Mouse (Mus musculus): ENCODE measurements at regions not wholly inside any gene's neighbourhood (a gene's known extent, or its start where the extent isn't known, plus 50 kb on each side); places are given as distances from the start of the nearest gene placed in this dataset.

- Histone ChIP-seq H3K27me3 (ENCODE audit: insufficient read depth, low read length) (no peaks in the 10 kb centered on the region), H3K4me2 (no peak overlapping the region), H3K36me3 (ENCODE audit: insufficient read depth) (no peaks in the 10 kb centered on the region), H3K9ac (no peak overlapping the region), H3K27ac (ENCODE audit: low read depth) (no peak overlapping the region), H3K4me3 (ENCODE audit: low read depth, low read length) (no peak overlapping the region), H3K4me1 (ENCODE audit: insufficient read depth) (no peaks in the 10 kb centered on the region), H3K9me3 (ENCODE audit: low read depth, low read length) (no peaks in the 10 kb centered on the region)
- ATAC-seq (ENCODE audit: insufficient read depth) (no peak), DNase-seq (no peak)
- 68% methylated on average over 4 of the region's 4 CpGs for WGBS
- no peak for TF ChIP-seq CTCF (IDR thresholded peaks at IDR 0.05; ENCODE audit: low read depth)
Observed at GRCm38 (mm10) chr10:21244849-21245453, 50.8 kb upstream of the Hbs1l start.

- no peak overlapping the region for H3K9ac ChIP-seq
- no peak overlapping the region for H3K4me3 ChIP-seq (ENCODE audit: low read depth, low read length)
- no peaks in the 10 kb centered on the region for H3K9me3 ChIP-seq (ENCODE audit: low read depth, low read length)
- DNase-seq (no peak), ATAC-seq (ENCODE audit: insufficient read depth) (no peak)
- no peak overlapping the region for H3K4me2 ChIP-seq
- no peaks in the 10 kb centered on the region for H3K27me3 ChIP-seq (ENCODE audit: insufficient read depth, low read length)
- TF ChIP-seq CTCF (IDR thresholded peaks at IDR 0.05; ENCODE audit: low read depth), result no peak
- no peaks in the 10 kb centered on the region for H3K4me1 ChIP-seq (ENCODE audit: insufficient read depth)
- H3K27ac ChIP-seq (ENCODE audit: low read depth), result no peak overlapping the region
- 82% methylated on average over 5 of the region's 5 CpGs for WGBS
- no peaks in the 10 kb centered on the region for H3K36me3 ChIP-seq (ENCODE audit: insufficient read depth)
Observed at GRCm38 (mm10) chr10:21245558-21245957, 50.2 kb upstream of the Hbs1l start.

Data from lung, embryonic 14.5 days (tissue).